Comparison of ENCODE assay signal across 15 mouse cellular contexts in the genomic region with DNA sequence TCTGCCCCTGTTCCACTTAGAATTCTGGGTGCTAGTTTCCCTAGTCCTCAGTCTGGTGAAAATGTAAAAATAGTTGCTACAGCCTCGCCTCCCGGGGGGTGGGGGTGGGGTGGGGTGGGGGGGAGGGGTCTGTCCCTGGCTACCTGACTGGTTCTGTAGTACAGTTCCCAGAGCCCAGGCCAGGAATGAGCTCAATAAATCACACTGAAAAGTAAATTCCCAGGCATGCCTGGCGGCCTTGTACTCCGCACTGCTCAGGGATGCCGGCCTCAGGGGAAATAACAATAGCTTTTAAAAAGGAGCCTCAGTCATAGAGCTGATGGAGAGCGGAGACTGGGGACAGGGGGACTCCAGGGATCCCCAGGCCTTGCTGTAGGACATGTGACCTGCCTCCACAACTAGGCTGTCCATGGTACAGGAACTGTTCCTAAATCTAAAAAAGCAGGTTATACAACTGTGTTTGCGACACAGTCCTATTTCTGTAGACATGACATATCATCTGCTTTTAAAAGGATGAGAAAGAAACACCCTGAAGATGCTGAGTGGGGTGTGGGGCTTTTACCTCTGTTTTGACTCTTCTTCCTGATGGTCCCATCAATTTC. TPM values are rescaled to one million over a fixed set of nuclear protein-coding genes. Genes with fewer than 3 reads are reported as not detected.
DNase-seq lines count a peak whose midpoint lies in the region; ATAC-seq and TF ChIP-seq lines count a peak whose summit lies in the region.
"Had no signal": no experiment of that assay in that cellular context is flagged by ENCODE, and none has a peak within 500 bp of the region (broad histone marks: within the 10 kb centered on the region; RNA-seq: fewer than 3 reads in every experiment).

No protein-coding gene starts in this region.

- no peak overlapping the region for H3K4me3 ChIP-seq in intestine, embryonic 14.5 days (ENCODE audit: low read depth, low read length)
- no peak overlapping the region for H3K4me3 ChIP-seq in intestine, postnatal 0 days (ENCODE audit: low read depth, low read length)
- H3K4me3 ChIP-seq in embryonic facial prominence, embryonic 10.5 days: no peak overlapping the region
- no peak overlapping the region for H3K4me3 ChIP-seq in neural tube, embryonic 12.5 days
- H3K4me3 ChIP-seq in forebrain, embryonic 12.5 days (replicated peaks): no peak overlapping the region
- H3K4me3 ChIP-seq: erythroblast, embryonic 14.5 days had no signal

- H3K9me3 ChIP-seq in intestine, embryonic 14.5 days (ENCODE audit: control insufficient read depth, low read length): no peaks in the 10 kb centered on the region
- no peaks in the 10 kb centered on the region for H3K9me3 ChIP-seq in intestine, postnatal 0 days (ENCODE audit: control insufficient read depth)
- H3K9me3 ChIP-seq in embryonic facial prominence, embryonic 10.5 days: no peaks in the 10 kb centered on the region
- H3K9me3 ChIP-seq in neural tube, embryonic 12.5 days: no peaks in the 10 kb centered on the region
- H3K9me3 ChIP-seq in forebrain, embryonic 12.5 days: no peaks in the 10 kb centered on the region

- H3K4me2 ChIP-seq in intestine, embryonic 14.5 days (ENCODE audit: low read length): no peak overlapping the region
- H3K4me2 ChIP-seq in intestine, postnatal 0 days (replicated peaks; ENCODE audit: low read depth): no peak overlapping the region
- no peak overlapping the region; the same call in 1 of the 2 replicates for H3K4me2 ChIP-seq in neural tube, embryonic 12.5 days (replicated peaks)
- H3K4me2 ChIP-seq in forebrain, embryonic 12.5 days: no peak overlapping the region
- H3K4me2 ChIP-seq: liver, embryonic 11.5 days had no signal

- no peaks in the 10 kb centered on the region for H3K36me3 ChIP-seq in intestine, embryonic 14.5 days (ENCODE audit: control insufficient read depth, insufficient read depth, low read length)
- no peaks in the 10 kb centered on the region for H3K36me3 ChIP-seq in intestine, postnatal 0 days (ENCODE audit: control insufficient read depth, insufficient read depth)
- H3K36me3 ChIP-seq in embryonic facial prominence, embryonic 10.5 days (replicated peaks): no peaks in the 10 kb centered on the region
- H3K36me3 ChIP-seq in neural tube, embryonic 12.5 days: no peaks in the 10 kb centered on the region
- H3K36me3 ChIP-seq in forebrain, embryonic 12.5 days (replicated peaks): no peaks in the 10 kb centered on the region

- H3K4me1 ChIP-seq in intestine, embryonic 14.5 days (replicated peaks; ENCODE audit: control insufficient read depth, insufficient read depth, low read length): peaks cover 13% of the 10 kb centered on the region
- no peaks in the 10 kb centered on the region for H3K4me1 ChIP-seq in intestine, postnatal 0 days (replicated peaks; ENCODE audit: control insufficient read depth, insufficient read depth, low read length)
- peaks cover 25% of the 10 kb centered on the region for H3K4me1 ChIP-seq in embryonic facial prominence, embryonic 10.5 days
- peaks cover 10% of the 10 kb centered on the region for H3K4me1 ChIP-seq in neural tube, embryonic 12.5 days
- peaks cover 23% of the 10 kb centered on the region for H3K4me1 ChIP-seq in forebrain, embryonic 12.5 days

- WGBS in intestine, embryonic 14.5 days: 12% methylated on average over 7 of the region's 7 CpGs
- WGBS in intestine, postnatal 0 days: 24% methylated on average over 7 of the region's 7 CpGs
- 50% methylated on average over 7 of the region's 7 CpGs for WGBS in embryonic facial prominence, embryonic 10.5 days
- WGBS in neural tube, embryonic 12.5 days: 25% methylated on average over 7 of the region's 7 CpGs
- WGBS in forebrain, embryonic 12.5 days: 42% methylated on average over 7 of the region's 7 CpGs

- no peaks in the 10 kb centered on the region for H3K27me3 ChIP-seq in intestine, embryonic 14.5 days (replicated peaks; ENCODE audit: control insufficient read depth, insufficient read depth, low read length)
- H3K27me3 ChIP-seq in intestine, postnatal 0 days (replicated peaks; ENCODE audit: control insufficient read depth, insufficient read depth, low read length): 0 out of 2 replicates have a peak, but pooled peaks cover 3% of the 10 kb centered on the region
- peaks cover 7% of the 10 kb centered on the region; the same call in 1 of the 2 replicates for H3K27me3 ChIP-seq in embryonic facial prominence, embryonic 10.5 days (replicated peaks; ENCODE audit: low read depth, poor library complexity, severe bottlenecking)
- no peaks in the 10 kb centered on the region for H3K27me3 ChIP-seq in neural tube, embryonic 12.5 days (replicated peaks)
- no peaks in the 10 kb centered on the region for H3K27me3 ChIP-seq in forebrain, embryonic 12.5 days

- peak; percentile 27 for DNase-seq in adrenal gland, postnatal 14 days
- DNase-seq in adrenal gland, adult 8-10 months: no peak
- DNase-seq in intestine, embryonic 14.5 days (ENCODE audit: low spot score): no peak
- no peak for DNase-seq in embryonic facial prominence, embryonic 10.5 days (ENCODE audit: low spot score)
- no peak for DNase-seq in lung, postnatal 36 days
- DNase-seq: cerebellum, postnatal 36 days; heart, adult 11 months; heart, postnatal 4 days had no signal

- peak; percentile 77 for ATAC-seq in intestine, embryonic 14.5 days (replicated peaks; ENCODE audit: low FRiP score, low TSS enrichment, low read depth)
- ATAC-seq in intestine, postnatal 0 days: no peak
- ATAC-seq in neural tube, embryonic 12.5 days (ENCODE audit: low FRiP score, low read depth): peak; percentile 53; the same call in 1 of the 2 replicates
- ATAC-seq in forebrain, embryonic 12.5 days (ENCODE audit: low FRiP score): no peak

- H3K9ac ChIP-seq in intestine, embryonic 14.5 days (ENCODE audit: low read length): no peak overlapping the region
- H3K9ac ChIP-seq in intestine, postnatal 0 days (ENCODE audit: low read depth, low read length): no peak overlapping the region
- H3K9ac ChIP-seq in neural tube, embryonic 12.5 days: no peak overlapping the region
- no peak overlapping the region for H3K9ac ChIP-seq in forebrain, embryonic 12.5 days

- no peak for TF ChIP-seq CTCF in intestine, postnatal 0 days (IDR thresholded peaks at IDR 0.05; ENCODE audit: low read depth)

- H3K27ac ChIP-seq in intestine, embryonic 14.5 days (ENCODE audit: low read depth): no peak overlapping the region
- no peak overlapping the region for H3K27ac ChIP-seq in intestine, postnatal 0 days (ENCODE audit: low read depth, low read length)
- H3K27ac ChIP-seq in embryonic facial prominence, embryonic 10.5 days (replicated peaks): 0 out of 2 replicates have a peak overlapping the region, but pooled peaks have one; percentile 10
- no peak overlapping the region for H3K27ac ChIP-seq in neural tube, embryonic 12.5 days
- no peak overlapping the region for H3K27ac ChIP-seq in forebrain, embryonic 12.5 days
- H3K27ac ChIP-seq: macrophage had no signal

RNA-seq across cellular contexts. Expression of a gene that starts 37.9 kb away (rescaled TPM):
- total RNA-seq in adrenal gland, postnatal 14 days (2021): 1.0 and 1.3 TPM in 2 replicates
- total RNA-seq in adrenal gland, adult 8-10 months (2022): 1 to 10 TPM; 1.1 to 2.7 (median 1.3) TPM
- 0.27 and 0.61 TPM in 2 replicates for polyA plus RNA-seq in intestine, embryonic 14.5 days (2014; fragmentation: Nextera tagmentation; extraction: Ambion mirVana)
- polyA plus RNA-seq in intestine, postnatal 0 days (2015; fragmentation: Nextera tagmentation; extraction: Ambion mirVana): 0.21 and 0.24 TPM in 2 replicates
- polyA plus RNA-seq in embryonic facial prominence, embryonic 10.5 days (2016; fragmentation: Nextera tagmentation; extraction: Ambion mirVana): 0.09 and 0.13 TPM in 2 replicates
- polyA plus RNA-seq in neural tube, embryonic 12.5 days (2016; fragmentation: Nextera tagmentation; extraction: Ambion mirVana): 0.64 and 0.79 TPM in 2 replicates
- 0.46 and 0.81 TPM in 2 replicates for polyA plus RNA-seq in forebrain, embryonic 12.5 days (2016; fragmentation: Nextera tagmentation; extraction: Ambion mirVana)
- total RNA-seq: monocyte, adult 5-6 weeks had no signal
- polyA plus RNA-seq: liver, embryonic 11.5 days; macrophage had no signal

RNA-seq across cellular contexts. Expression of a gene that starts 41.4 kb away (rescaled TPM):
- 0.45 and 0.93 TPM in 2 replicates for total RNA-seq in adrenal gland, postnatal 14 days (2021)
- total RNA-seq in adrenal gland, adult 8-10 months (2022): 1 to 10 TPM in 3 of 4 experiments, under 1 TPM in 1; 0.92 to 2.9 (median 1.7) TPM
- polyA plus RNA-seq in intestine, embryonic 14.5 days (2014; fragmentation: Nextera tagmentation; extraction: Ambion mirVana): 2.4 and 7.6 TPM in 2 replicates
- polyA plus RNA-seq in intestine, postnatal 0 days (2015; fragmentation: Nextera tagmentation; extraction: Ambion mirVana): 0.95 and 1.8 TPM in 2 replicates
- polyA plus RNA-seq in embryonic facial prominence, embryonic 10.5 days (2016; fragmentation: Nextera tagmentation; extraction: Ambion mirVana): 0.24 and 0.50 TPM in 2 replicates
- 6.0 and 7.6 TPM in 2 replicates for polyA plus RNA-seq in neural tube, embryonic 12.5 days (2016; fragmentation: Nextera tagmentation; extraction: Ambion mirVana)
- polyA plus RNA-seq in forebrain, embryonic 12.5 days (2016; fragmentation: Nextera tagmentation; extraction: Ambion mirVana): 1.4 and 2.5 TPM in 2 replicates
- total RNA-seq: monocyte, adult 5-6 weeks had no signal
- polyA plus RNA-seq: erythroblast, embryonic 14.5 days; macrophage had no signal

Comparison
In these comparisons a context has a peak if more than half of its experiments do, and no peak if none do; other contexts are left out.
1. ATAC-seq: peak in intestine, embryonic 14.5 days (single experiment) and neural tube, embryonic 12.5 days (single experiment); none in intestine, postnatal 0 days (single experiment) and forebrain, embryonic 12.5 days (single experiment).